Mouse (Mus musculus): ENCODE data around the gene Abi3bp.

The Abi3bp gene

DNA sequence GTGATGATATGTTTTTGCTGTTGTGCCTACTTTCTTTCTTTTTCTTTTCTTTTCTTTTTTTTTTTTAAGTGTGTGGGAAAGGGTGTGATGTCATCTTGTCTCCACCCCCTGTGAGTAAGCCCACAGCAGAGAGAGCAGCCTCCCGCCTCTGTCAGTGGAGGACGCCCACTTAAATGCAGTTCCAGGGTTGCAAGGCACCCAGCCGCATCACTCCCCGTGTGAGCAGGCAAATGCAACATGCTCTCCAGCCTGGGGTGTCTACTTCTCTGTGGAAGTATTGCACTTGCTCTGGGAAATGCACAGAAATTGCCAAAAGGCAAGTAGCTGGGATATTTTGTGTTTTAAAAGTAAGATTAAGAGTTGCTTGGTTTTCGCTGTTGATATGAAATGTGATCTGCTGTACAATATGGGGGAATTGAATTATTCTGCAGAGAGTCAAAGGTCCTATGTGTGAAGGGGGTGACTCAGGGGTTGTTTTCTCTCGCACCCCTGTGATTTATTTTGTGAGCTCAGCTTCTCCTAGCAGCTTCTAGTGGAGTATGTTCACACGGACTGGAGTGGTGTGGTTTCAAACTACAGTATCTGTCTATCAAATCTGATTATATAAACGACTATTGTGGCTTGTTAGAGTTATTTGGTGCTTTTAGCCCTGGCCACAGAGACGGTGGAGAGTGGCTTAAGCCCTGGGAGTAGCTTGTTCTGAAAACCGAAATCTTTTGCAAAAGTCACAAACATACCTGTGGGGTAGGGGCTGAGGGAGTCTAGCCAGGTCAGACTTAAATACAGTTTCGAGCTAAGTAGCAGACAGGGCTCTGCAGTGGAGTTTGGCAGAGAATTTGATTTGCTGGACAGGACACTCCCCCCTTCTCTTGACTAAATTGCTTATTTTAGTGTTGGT, at the start of gene Abi3bp:
Abi3bp (plus strand) TSS at position 202 of the 898 bp plus-strand sequence.
- no peak for DNase-seq (ENCODE audit: low read depth in 1 of 2, low spot score in 2 of 2)

GRCm38 (mm10) chr16:56435293-56436185, 42.1 kb upstream of the Abi3bp start:
- DNase-seq (ENCODE audit: low read depth in 1 of 2, low spot score in 2 of 2), result no peak

- DNase-seq (ENCODE audit: low read depth in 1 of 2, low spot score in 2 of 2), result no peak
Measured at GRCm38 (mm10) chr16:56440243-56440642, 37.4 kb upstream of the Abi3bp start.

DNA sequence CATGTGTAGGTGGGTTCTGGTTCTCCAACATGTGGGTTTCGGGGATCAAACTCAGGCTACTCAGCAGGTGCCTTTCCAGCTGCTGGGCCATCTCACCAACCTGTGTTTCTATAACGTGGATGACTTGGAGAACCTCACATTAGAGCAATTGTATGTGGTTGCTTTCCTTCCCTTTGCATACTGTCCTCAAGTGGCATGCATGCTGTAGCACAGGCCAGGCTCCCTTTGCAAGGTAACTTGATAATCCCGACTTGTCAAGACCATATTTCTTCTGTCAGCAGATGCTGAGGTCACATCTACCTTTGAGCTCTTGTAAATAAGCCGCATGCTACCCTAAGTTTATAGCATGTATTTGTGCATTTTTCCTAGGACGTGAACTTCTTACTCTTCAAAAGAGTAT, 36.6 kb upstream of the Abi3bp start:
- no peak for DNase-seq (ENCODE audit: low read depth in 1 of 2, low spot score in 2 of 2)

DNA sequence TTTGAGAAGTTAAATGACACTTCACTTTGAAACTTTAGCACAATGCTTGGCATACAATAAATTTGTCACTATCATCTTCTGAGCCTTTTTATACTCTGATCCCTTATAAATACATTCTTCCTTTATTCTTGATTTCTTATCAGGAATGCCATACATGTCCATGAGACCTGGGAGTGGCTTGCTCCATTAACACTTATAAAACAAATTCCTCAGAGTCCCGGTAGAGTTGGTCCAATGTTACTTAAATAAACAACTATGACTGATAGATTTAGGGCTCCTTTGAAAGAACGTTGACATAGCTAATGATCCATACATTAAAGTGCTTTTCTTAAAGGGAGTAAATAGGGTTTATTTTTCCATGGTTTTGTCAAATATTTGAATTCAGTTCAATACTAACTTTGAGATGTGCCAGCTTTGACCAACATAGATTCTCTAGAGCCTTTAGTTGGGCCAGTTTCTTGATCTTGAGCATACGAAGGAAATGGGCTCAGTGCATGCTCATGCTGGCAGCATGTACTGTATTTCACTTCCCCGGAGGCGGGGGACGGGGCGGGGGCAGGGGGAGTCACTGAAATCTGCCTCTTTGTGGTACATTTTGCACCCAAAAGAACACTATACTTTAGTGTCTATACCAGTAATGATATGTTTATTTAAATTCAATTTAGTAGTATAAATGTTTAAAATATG, 35.9 kb upstream of the Abi3bp start:
- DNase-seq (ENCODE audit: low read depth in 1 of 2, low spot score in 2 of 2), result no peak

- no peak for DNase-seq (ENCODE audit: low read depth in 1 of 2, low spot score in 2 of 2)
Measured at GRCm38 (mm10) chr16:56451482-56451881, 26.2 kb upstream of the Abi3bp start.

DNA sequence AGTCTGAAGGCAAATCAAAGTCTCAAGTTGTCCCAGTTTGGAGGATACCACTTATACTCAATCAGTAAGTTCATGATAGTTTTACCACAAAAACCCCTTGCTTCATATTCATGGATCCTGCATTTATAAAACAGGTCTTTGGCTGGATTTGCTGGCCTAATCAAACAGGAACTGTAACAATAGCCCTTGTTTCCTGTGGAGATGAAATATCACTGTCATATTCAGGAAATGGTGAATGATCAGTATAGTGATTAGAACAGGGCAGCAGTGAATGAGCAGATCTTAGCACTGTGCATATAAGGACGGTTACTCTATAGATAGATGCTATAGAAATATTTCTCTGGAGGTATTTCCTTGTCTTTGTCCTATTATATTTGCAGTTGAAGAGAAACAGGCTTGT, 25.8 kb upstream of the Abi3bp start:
- DNase-seq (ENCODE audit: low read depth in 1 of 2, low spot score in 2 of 2), result no peak

- no peak for DNase-seq (ENCODE audit: low read depth in 1 of 2, low spot score in 2 of 2)
Measured at GRCm38 (mm10) chr16:56458052-56458754, 19.5 kb upstream of the Abi3bp start.

GRCm38 (mm10) chr16:56473160-56473559, 4.5 kb upstream of the Abi3bp start:
- DNase-seq (ENCODE audit: low read depth in 1 of 2, low spot score in 2 of 2), result no peak

DNA sequence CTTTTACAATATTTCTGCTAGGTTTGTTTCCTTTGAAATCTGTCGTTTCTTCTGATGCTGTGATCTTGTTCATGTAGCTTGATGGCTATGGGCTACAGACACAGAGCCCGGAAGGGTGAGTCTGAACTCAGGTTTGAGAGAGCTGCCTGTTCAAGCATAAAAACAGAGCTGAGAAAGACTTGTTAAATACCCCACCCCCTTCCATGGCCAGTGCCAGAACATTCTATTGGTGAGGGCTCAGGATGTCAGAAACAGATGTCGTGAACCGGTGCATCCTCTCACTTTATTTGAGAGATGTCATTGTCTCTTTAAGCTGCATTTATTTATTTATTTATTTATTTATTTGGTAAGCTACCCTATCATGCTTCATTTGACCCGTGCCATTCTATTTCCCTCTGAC, 2.0 kb upstream of the Abi3bp start:
- DNase-seq (ENCODE audit: low read depth in 1 of 2, low spot score in 2 of 2), result no peak

DNA sequence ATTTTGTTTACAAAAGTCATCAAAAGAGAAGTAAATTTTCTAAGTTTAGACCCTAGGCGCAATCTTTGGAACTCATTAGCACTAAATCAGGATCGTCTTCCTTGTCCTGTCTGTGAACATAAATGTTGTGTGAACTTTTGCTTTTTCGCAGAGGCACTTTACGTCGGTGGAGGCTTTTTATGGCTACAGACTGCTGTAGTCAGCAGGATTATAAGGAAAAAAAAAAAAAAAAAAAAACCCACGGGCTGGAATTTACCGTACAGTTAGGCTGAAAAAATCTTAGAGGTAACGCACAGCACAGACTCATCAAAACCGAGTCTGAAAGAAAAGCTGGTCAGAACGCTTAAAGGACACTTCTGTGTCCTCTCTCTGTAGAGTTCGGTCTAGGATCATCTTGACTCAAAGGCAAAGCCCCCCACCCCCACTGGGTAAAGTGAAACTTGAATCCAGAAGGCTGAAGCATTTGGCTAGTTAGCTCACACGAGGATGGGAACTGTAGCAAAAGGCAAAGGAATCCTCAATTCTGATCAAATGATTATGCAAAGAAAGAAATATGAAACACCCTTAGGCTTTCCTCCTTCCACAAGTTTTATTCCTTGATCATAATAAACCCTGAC, 1.0 kb downstream of the Abi3bp start:
- no peak for DNase-seq (ENCODE audit: low read depth in 1 of 2, low spot score in 2 of 2)

GRCm38 (mm10) chr16:56483466-56483865, 5.8 kb downstream of the Abi3bp start:
- DNase-seq (ENCODE audit: low read depth in 1 of 2, low spot score in 2 of 2), result no peak

- no peak for DNase-seq (ENCODE audit: low read depth in 1 of 2, low spot score in 2 of 2)
Measured at GRCm38 (mm10) chr16:56486461-56486860, 8.8 kb downstream of the Abi3bp start.

DNA sequence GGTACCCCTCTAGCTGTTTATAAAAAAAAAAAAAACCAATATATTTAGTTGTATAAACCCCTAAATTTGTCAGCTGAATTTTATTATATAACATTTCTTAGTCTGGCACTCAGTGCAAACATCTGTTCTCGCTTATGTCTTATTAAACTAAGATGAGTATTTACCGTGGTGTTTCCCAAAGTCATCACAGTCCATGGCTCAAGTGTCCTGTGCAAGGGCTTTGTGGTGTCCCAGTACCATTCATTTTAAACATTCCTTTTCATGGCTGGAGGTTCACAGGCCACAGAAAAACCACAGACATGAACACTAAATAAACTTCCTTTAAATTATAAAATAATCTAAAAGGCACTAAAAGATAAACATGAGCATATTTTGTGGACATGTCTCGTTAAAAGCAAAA, 13.2 kb downstream of the Abi3bp start:
- DNase-seq (ENCODE audit: low read depth in 1 of 2, low spot score in 2 of 2), result no peak

DNA sequence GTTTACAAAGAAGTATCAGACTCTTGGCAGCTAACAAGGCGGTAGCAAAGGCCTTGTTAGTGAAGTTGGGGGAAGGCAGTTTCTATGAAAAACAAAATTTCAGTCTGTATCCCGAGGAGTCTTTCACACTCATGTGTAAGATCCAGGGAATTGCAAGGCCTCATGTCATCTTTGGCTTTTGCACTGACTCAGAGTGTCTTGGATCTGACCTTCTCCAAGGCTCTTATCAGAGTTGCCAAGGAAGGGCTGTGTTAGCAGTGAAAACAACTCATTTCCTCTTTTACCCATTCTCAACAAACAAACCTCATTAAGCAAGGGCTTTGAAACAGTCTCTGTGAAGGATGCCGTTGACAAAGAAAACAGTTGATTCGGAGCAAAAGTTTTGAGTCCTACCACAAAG, 17.6 kb downstream of the Abi3bp start:
- no peak for DNase-seq (ENCODE audit: low read depth in 1 of 2, low spot score in 2 of 2)

- DNase-seq (ENCODE audit: low read depth in 1 of 2, low spot score in 2 of 2), result no peak
Measured at GRCm38 (mm10) chr16:56496743-56497142, 19.1 kb downstream of the Abi3bp start.

- no peak for DNase-seq (ENCODE audit: low read depth in 1 of 2, low spot score in 2 of 2)
Measured at GRCm38 (mm10) chr16:56498680-56499079, 21.0 kb downstream of the Abi3bp start.

DNA sequence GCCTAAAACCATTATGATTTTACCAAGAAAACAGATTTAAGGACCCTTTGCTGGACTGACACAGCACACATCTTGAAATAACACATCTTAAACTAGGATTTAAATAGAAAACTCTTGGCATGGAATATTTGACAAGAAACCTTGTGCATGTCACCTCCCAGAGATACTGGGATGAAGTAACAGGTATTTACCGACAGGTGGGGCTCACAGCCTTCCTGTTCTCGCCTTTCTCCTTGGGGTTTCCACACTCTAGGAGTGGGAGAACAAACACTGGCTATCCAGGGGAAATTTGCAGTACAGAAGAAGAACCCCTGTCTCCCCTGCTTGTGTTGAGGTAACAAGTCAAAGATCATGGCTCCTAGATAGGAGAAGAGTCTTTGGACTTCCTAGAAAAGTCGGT, 22.8 kb downstream of the Abi3bp start:
- no peak for DNase-seq (ENCODE audit: low read depth in 1 of 2, low spot score in 2 of 2)

GRCm38 (mm10) chr16:56501101-56501500, 23.4 kb downstream of the Abi3bp start:
- DNase-seq (ENCODE audit: low read depth in 1 of 2, low spot score in 2 of 2), result no peak

DNA sequence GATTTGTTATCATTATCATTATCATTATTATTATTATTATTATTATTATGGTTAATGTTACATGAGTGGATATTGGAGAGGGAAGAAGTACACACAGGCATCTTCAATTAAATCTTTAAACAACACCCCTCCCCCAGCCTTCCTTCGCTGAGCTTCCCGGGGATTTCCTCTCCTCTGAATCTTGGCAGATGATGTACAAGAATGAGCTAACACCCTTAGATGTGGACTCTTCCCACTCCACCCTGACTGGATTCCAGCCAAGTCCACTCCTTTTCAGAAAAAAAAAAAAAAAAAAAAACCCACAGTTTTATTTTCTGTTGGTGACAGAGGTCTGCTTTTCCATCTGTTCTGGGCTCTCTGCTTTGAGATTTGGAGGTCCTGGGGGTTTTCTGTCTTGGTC, 23.8 kb downstream of the Abi3bp start:
- no peak for DNase-seq (ENCODE audit: low read depth in 1 of 2, low spot score in 2 of 2)

Measured in monocyte, adult 2 months (primary cell).